Mouse (Mus musculus): ENCODE data around the gene Slc41a2. TPM values are rescaled to one million over a fixed set of nuclear protein-coding genes. Genes with fewer than 3 reads are reported as not detected.

Slc41a2 gene
- polyA plus RNA-seq, 1 experiment: 8.5 TPM

GRCm38 (mm10) chr10:83184480-83185069, 153.1 kb downstream of the Slc41a2 start:
- Histone ChIP-seq H3K27me3 (ENCODE audit: control insufficient read depth, insufficient read depth, low read length) (no peaks in the 10 kb centered on the region), H3K27ac (ENCODE audit: control insufficient read depth, insufficient read depth, low read depth, low read length) (no peak overlapping the region), H3K4me3 (ENCODE audit: control insufficient read depth, low read depth, low read length) (no peak overlapping the region), H3K36me3 (ENCODE audit: control insufficient read depth, insufficient read depth, low read length) (no peaks in the 10 kb centered on the region), H3K4me1 (ENCODE audit: control insufficient read depth, insufficient read depth, low read length) (no peaks in the 10 kb centered on the region)
- TF ChIP-seq POLR2A (IDR thresholded peaks at IDR 0.05; ENCODE audit: control insufficient read depth, low read depth, low read length): no peak
- TF ChIP-seq CTCF (IDR thresholded peaks at IDR 0.05; ENCODE audit: control insufficient read depth, insufficient read depth, insufficient replicate concordance, low read depth, low read length): no peak

GRCm38 (mm10) chr10:83183634-83184479, 153.8 kb downstream of the Slc41a2 start:
- Histone ChIP-seq H3K27ac (ENCODE audit: control insufficient read depth, insufficient read depth, low read depth, low read length) (no peak overlapping the region), H3K27me3 (ENCODE audit: control insufficient read depth, insufficient read depth, low read length) (no peaks in the 10 kb centered on the region)

GRCm38 (mm10) chr10:83182573-83182960, 155.1 kb downstream of the Slc41a2 start:
- Histone ChIP-seq H3K4me1 (ENCODE audit: control insufficient read depth, insufficient read depth, low read length) (no peaks in the 10 kb centered on the region), H3K36me3 (ENCODE audit: control insufficient read depth, insufficient read depth, low read length) (no peaks in the 10 kb centered on the region), H3K4me3 (ENCODE audit: control insufficient read depth, low read depth, low read length) (no peak overlapping the region), H3K27me3 (ENCODE audit: control insufficient read depth, insufficient read depth, low read length) (no peaks in the 10 kb centered on the region), H3K27ac (ENCODE audit: control insufficient read depth, insufficient read depth, low read depth, low read length) (no peak overlapping the region)
- TF ChIP-seq POLR2A (IDR thresholded peaks at IDR 0.05; ENCODE audit: control insufficient read depth, low read depth, low read length) (no peak), CTCF (IDR thresholded peaks at IDR 0.05; ENCODE audit: control insufficient read depth, insufficient read depth, insufficient replicate concordance, low read depth, low read length) (peak; percentile 81; the same call in 1 of the 2 replicates)

More at GRCm38 (mm10) chr10:83183634-83184479, 153.8 kb downstream of the Slc41a2 start:
- Histone ChIP-seq H3K4me3 (ENCODE audit: control insufficient read depth, low read depth, low read length) (no peak overlapping the region), H3K4me1 (ENCODE audit: control insufficient read depth, insufficient read depth, low read length) (no peaks in the 10 kb centered on the region), H3K36me3 (ENCODE audit: control insufficient read depth, insufficient read depth, low read length) (no peaks in the 10 kb centered on the region)
- TF ChIP-seq CTCF (IDR thresholded peaks at IDR 0.05; ENCODE audit: control insufficient read depth, insufficient read depth, insufficient replicate concordance, low read depth, low read length): no peak
- TF ChIP-seq POLR2A (IDR thresholded peaks at IDR 0.05; ENCODE audit: control insufficient read depth, low read depth, low read length): no peak

- no peaks in the 10 kb centered on the region for H3K36me3 ChIP-seq (ENCODE audit: control insufficient read depth, insufficient read depth, low read length)
- TF ChIP-seq CTCF (IDR thresholded peaks at IDR 0.05; ENCODE audit: control insufficient read depth, insufficient read depth, insufficient replicate concordance, low read depth, low read length): no peak
- no peak for TF ChIP-seq POLR2A (IDR thresholded peaks at IDR 0.05; ENCODE audit: control insufficient read depth, low read depth, low read length)
- H3K27ac ChIP-seq (ENCODE audit: control insufficient read depth, insufficient read depth, low read depth, low read length): no peak overlapping the region
- no peak overlapping the region for H3K4me3 ChIP-seq (ENCODE audit: control insufficient read depth, low read depth, low read length)
- no peaks in the 10 kb centered on the region for H3K27me3 ChIP-seq (ENCODE audit: control insufficient read depth, insufficient read depth, low read length)
- H3K4me1 ChIP-seq (ENCODE audit: control insufficient read depth, insufficient read depth, low read length): no peaks in the 10 kb centered on the region
Measured at GRCm38 (mm10) chr10:83181831-83182572, 155.7 kb downstream of the Slc41a2 start.

Other genes starting within 250 kb of the Slc41a2 start
- 0.30 and 0.42 TPM in 2 replicates for gene D10Wsu102e, start 22.3 kb upstream of the Slc41a2 start, polyA plus RNA-seq (2012; rRNA removed)
- 0.32 and 0.34 TPM in 2 replicates for gene Aldh1l2, start 196.3 kb upstream of the Slc41a2 start, polyA plus RNA-seq (2012; rRNA removed)
- gene Washc4, start 205.9 kb upstream of the Slc41a2 start, polyA plus RNA-seq (2012; rRNA removed): 0.89 and 1.3 TPM in 2 replicates